Mouse (Mus musculus) liver, embryonic 14.5 days (tissue): Measurements from ENCODE around the gene Sh3tc1.

Experiments
- CTCF ChIP-seq: IDR thresholded peaks from 2 replicates; pipeline ENCODE4 v1.5.1; 2016; ENCODE audit warnings: antibody characterized with exemption, low read depth, control low read depth
- EP300 ChIP-seq: IDR thresholded peaks from 2 replicates; pipeline ENCODE4 v1.6.1; 2016; ENCODE audit warnings: antibody characterized with exemption, low read depth

DNA sequence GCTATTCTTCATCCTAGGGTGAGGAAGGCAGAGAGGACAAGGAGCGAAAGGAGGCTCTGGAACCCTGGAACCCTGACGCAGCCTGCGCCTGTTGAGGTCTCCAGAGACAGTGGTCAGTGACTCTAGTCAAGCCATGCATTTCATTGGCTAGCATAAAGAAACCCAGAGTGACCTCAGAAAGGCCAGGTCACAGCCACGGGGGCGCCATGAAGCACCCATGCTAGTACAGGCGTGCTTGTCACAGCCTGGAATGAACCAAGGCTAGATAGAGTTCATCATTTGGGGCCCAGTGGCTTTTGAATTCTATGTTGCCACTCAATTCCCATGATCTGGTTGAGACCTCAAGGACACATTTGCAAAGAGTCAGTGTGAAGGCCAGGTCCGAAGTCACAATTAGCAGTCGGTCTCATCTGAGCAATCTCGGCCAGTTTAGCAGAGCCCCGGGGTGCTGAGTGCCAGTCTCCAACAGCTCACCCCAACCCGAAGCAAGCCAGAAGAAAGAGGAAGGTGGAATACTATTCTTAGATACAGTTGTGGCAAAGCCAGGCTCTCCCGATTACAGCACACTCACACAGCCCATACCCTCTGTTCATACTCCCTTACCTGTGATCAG is 11.3 kb downstream of the Sh3tc1 start:
- no peak for TF ChIP-seq CTCF
- no peak for TF ChIP-seq EP300
